Mouse (Mus musculus): ENCODE measurements around the gene Limch1. TPM values are rescaled to one million over a fixed set of nuclear protein-coding genes. Genes with fewer than 3 reads are reported as not detected.

Limch1 gene
- polyA plus RNA-seq (2017; shearing (Covaris generic)): under 1 TPM; 0.06 to 0.38 TPM

DNA sequence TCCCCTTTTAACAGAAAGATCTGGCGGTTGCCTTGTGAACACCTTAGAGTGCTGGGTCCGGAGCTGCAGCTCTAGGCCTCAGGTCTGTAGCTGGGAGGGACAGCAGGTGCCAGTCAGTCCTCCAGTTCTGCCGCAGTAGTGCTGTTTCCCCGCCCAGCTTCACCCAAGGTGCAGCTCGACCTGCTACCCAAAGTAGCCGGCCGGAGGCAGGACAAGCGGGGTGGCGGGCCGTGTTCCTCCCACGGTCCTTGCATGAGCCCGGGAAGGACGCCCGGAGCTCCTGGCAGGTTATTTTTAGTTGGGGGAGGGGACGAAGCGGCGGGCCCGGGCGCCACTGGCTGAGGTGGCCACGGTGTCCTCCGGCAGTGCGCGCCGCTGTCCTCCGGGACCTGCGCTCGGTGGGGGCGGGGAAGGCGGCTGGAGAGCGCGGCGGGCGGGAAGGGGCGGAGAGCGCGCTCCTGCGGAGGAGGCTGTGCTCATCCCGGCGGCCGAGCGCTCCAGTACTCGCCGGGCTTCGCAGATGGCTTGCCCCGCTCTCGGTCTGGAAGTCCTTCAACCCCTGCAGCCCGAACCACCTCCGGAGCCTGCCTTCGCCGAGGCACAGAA is at the start of gene Limch1:
Gene Limch1 (plus strand): TSS at position 438 of the 606 bp plus-strand sequence.

DNA sequence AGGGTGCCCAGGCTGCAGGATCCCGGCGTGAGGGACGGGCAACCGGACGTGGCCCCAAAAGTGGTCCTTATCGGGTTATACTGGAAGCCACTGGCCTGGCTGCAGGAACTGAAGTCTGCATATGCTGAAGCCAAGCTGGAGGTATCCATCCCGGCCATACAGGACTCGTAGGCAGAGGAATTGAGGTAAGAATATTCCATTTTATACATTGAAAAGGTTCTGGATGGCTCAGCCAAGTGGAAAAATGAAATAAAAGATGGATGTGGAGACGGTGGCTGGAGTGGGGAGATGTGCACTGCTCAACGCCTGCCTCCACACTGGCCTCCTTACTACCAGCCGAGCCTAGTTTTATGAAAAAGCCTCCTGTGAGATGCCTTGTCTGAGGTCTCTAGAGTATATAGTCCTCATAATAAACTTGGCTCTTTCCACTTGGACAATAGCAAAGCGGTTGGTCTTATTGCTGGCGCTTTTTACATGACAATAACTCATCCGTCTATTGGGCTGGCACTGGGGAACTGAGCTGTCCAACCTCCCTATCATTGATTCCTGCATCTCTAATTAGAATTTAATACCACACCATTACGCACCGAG is 353.2 kb downstream of the Limch1 start, which contains the start of gene Phox2b:
Gene Phox2b (minus strand): TSS at position 569 of the 591 bp plus-strand sequence.

Other genes starting within 250 kb of the Limch1 start
- 1 to 10 TPM; 3.2 to 5.2 TPM for gene Apbb2, start 127.0 kb upstream of the Limch1 start, polyA plus RNA-seq (2017; shearing (Covaris generic))
- under 1 TPM in 1 of 2 experiments, not detected in 1; 0.49 TPM for gene Uchl1, start 69.7 kb upstream of the Limch1 start, polyA plus RNA-seq (2017; shearing (Covaris generic))